Mouse (Mus musculus) liver, adult (tissue): ENCODE measurements around the gene Smco2.
A peak's percentile ranks its signal among the peaks of the same experiment; 100 is the strongest.

Experiments
- GATA4 ChIP-seq: IDR thresholded peaks from 2 replicates; pipeline ENCODE4 v1.6.1; 2014; ENCODE audit warnings: mild to moderate bottlenecking, low read length; ENCODE audit not compliant: insufficient replicate concordance

Smco2 gene

DNA sequence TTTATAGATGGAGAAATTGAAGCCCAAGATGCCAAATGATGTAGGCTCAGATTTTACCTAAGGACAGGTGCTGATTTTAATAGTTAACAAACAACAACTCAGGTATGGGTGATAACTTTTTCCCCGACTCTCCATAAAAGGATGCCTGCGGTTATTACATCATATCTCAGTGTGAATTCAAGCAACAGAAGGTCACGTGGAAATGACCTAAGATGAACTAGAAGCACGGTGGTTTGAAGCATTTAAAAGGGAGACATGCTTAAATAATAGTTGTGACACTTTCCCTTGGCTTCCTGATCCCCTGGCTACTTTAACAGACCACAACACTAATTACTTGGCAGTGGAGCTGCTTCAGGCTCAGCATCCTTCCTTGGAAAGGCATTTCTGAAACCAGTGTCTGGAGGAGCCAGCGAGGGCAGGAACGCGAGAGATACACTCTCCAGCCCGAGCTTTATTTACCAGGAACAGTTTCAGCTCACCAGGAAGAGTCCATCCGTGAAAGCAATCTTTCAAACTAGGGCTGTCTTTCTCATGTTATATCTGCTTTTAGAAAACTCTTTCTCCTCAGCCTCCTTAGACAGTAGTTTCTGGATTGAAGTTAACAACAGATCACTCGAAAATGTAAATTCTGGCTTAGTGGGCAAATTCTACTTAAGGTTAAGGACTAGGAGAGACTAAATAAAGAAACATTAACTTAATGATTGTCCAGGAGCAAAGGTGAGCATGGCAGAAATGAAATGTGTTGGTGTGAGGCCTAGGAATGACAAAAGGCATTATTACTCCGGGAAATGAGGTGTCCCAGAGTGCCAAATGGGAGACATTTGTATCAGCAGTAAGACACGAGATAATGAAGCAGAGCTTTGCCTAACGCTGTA lies 32.2 kb downstream of the Smco2 start:
- no peak for TF ChIP-seq GATA4

DNA sequence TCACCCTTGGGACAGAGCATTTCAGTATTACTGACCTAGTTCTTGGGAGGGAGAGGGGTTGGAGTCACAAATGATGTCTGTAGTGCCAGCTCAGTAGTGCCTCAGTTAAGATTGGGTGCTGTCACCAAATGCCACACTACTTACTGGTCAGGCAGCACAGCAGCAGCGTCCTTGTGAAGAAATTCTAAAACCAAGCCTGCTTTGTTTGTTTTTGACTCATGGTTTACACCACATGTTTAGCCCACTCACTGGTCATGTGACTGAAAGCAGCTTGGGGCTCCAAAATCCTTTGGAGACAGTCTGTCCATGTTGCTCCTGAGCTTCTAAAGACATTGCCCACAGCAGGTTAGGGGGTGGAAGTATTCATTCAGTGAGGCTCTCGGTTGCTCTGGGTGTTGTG lies 33.5 kb downstream of the Smco2 start:
- TF ChIP-seq GATA4: no peak

DNA sequence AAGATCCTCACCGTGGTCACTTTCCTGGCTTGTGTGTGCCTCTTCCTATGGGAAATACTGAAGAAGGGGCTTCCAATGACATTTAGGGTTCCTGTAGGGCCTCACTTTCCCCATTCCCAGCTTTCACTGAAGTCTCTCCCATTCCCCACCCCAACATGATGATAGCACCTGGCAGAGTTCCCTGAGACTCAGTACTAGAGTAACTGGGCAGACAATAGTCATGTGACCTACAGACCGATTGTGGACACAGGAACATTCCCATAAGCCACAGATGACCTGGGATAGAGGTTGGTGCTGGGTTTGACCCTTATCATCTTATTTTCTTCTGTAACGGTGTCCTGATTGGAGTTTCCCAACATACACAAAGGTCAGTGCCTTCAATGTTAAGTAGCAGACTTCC lies 34.3 kb downstream of the Smco2 start:
- TF ChIP-seq GATA4: no peak

DNA sequence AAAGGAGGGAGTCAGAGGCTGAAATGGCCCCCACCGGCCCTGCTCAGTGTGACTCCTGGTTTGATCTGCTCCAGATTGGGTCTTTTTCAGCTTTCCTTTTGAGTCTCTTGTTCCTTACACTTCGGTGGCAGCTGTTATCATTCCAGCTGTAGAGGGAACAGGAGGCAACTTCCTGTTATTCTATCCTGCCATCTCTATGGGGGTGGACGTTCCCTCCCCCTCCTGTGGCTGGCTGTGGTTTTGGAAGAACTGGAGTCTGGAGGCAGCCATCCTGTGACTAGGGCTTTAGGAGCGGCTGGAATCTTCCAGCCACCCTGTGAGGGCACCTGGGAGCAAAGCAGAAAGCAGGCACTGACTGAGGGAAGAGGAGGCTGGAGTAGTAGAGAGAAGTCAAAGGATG lies 34.9 kb downstream of the Smco2 start:
- TF ChIP-seq GATA4: no peak

DNA sequence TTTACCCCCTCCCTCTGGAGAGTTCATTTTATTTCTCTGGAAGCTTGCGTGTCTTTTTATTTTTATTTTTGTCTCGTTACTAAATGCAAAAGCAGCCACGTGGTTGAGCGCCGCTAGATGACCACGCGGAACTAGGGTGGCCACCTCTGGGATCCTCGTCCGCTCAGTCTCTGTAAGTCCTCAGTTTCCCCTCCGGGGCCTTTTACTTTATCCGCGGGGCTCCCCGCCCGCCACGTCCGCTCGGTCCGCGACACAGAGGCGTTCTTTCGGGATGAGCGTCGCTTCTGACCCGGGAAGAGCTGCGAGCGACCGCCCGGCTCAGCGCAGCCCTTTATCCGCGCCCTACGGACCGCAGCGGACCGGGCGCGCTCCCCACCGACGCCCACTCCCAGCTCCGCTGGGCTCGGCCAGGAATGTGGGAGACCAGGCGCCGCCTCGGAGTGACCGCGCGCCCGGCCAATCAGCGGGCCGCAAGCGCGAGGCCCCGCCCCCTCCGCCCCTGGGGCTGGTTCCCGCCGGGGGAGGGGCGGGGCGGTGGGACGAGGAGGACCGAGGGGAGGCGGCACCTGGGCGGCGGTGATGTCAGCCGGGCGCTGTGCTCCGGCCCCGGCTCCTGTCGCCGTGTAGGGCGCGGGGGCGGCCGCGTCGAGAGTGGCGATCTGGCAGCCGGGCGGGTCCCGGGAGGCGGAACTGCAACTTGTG lies 38.2 kb downstream of the Smco2 start, which contains the start of gene Ppfibp1:
TSS of gene Ppfibp1 (plus strand) at position 530 of the 702 bp plus-strand sequence.
- peak; percentile 18; the same call in 1 of the 2 replicates for TF ChIP-seq GATA4

DNA sequence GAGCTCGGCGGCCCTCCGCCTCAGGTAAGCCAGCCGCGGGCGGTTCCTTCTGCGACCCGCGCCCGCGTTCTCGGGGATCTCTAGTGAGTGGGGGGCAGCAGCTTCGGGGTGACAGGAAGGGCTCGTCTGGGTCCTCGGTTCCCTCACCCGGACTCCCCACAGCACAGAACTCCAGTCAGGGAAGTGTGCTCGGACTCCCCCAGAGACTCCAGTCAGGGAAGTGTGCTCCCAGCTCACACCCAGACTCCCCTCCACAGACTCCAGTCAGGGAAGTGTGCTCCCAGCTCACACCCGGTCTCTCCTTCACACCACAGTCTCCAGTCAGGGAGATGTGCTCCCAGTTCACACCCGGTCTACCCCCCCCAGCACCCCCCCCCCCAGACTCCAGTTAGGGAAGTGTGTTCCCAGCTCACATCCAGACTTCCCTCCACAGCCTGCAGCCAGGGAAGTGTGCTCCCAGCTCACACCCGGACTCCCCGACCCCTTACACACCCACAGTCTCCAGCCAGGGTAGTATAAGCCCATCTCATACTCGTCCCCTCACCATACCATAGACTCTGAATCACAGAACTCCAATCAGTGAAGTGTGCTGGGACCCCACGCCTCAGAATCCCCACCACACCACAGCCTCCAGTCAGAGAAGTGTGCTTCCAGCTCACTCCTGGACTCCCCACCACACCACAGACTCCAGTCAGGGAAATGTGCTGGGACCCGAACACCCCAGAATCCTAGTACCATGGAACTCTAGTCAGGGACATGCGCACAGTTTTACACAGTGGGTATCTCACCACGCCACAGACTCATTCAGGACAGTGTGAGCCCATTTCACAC lies 39.0 kb downstream of the Smco2 start:
- TF ChIP-seq GATA4: no peak

DNA sequence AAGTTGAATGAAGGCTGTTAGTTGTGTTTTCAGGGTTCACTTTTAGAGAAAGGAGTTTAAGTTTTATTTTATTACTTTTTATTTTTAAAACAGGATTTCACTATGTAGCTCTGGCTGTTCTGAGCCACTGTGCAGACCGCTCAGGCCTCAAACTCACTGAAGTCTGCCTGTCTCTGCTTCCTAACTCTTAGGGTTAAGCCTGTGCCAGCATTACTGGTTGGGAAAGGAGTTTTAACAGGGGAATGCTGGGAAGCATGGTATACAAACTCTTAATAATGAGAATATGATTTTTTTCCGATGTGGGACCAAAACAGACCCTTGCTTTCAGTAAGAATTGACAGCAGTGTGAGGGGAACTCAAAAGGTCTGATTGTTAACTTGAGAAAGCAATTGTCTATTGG lies 40.3 kb downstream of the Smco2 start:
- TF ChIP-seq GATA4: no peak

DNA sequence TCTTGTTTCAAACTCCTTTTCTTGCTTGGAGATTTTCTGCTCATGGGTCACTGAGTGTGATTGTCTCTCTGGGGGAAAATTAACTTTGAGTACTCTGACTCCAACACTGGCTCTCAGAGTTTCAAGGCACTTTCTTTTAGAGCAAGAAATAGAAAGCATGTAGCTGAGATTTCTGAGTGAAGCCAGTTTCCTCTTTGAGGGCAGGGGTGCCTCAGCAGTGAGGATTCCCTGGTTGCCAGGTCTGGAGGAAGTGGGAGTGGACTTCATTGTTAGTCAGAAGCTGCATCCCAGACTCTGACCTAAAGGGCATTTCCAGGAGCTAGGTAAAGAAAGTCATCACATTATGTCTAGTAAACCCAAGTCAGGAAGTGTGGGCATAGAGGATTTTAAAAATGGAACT lies 40.7 kb downstream of the Smco2 start:
- TF ChIP-seq GATA4: no peak

DNA sequence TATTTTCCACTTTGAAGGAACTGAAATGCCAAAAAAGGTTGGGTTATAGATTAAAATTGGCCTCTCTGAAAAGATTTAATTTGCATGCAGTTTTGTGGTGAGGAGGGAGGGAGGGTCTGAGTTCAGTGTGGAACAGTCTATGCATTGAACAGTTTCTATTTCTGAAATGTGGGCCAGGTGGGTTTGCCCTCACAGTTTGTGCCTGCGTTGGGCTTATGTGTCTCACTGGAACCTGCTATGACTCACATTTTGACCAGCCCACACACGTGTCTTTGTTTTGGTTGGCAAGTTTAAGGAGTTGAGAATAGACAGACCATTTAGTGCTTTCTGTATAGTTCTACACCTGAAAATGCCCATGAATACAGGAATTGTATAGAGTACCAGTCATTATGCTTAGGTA lies 44.0 kb downstream of the Smco2 start:
- no peak for TF ChIP-seq GATA4

DNA sequence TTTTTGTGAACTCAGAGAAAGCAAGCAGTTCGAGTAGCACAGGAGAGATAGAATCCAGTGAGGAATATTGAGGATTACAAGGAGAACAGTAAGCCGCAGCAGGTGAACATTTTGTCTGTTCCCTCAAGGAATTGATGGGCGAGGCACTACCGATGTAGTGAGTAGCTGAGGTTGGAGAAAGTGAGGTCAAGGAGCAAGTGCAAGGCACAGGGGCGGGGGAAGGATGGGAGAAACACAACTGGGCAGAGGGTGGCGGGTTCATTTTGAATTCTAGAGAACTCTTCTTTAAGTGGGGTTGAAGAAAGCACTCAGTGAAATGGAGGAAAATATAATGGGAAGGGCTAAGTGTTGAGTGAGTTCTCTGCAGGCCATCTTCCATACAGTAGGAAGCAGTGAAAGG lies 48.8 kb downstream of the Smco2 start:
- TF ChIP-seq GATA4: no peak

DNA sequence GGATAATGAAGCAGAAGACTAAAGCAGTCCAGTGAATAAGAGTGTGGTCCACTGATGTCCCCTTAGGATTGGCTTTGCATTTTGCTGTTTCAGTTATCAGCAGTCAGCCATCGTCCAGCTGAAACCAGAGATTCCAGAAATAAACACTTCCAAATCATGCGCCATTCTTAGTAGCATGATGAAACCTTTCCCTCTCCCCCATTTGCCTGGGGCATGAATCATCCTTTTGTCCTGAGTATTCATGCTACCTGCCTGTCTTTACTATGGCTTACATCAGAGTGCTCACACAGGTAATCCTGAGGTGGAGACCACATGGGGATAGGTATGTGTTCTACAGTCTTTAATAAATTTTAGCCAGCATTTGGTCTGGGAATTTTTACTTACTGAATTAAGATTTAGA lies 49.7 kb downstream of the Smco2 start:
- TF ChIP-seq GATA4: no peak

DNA sequence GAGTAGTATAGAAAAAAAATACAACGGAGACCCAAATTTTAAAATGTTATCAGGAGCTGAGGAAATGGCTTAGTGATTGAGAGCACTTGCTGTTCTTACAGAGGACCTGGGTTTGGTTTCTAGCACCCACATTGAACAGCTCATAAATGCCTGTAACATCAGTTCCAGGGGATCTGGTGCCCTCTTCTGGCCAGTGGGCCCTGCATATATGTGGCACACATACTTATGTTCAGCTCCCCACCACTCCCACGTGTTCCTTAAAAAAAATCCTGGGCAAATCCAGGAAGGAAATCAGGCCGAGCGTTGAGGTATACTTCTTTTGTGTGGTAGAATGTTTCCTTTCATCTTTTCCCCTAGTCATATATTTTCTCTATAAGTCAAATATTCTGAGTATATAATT lies 52.0 kb downstream of the Smco2 start:
- no peak for TF ChIP-seq GATA4

DNA sequence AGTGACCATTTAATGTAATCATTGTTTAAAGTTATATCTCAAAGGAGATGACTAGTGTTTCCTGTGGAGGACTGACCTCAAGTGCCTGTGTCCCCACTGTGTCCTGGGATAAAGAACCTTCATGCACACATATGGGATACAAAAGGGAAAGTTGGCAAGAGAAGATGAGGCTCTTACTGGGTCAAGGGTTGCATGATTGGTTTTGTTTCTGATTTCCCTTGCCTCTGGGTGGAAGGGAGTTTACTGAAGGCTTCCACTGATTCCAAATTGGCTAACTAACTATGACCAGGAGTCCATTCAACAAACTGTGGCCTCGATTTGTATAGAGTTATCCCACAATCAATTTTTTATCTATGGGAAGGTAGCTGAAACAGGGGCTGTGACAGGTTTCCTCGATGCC lies 53.7 kb downstream of the Smco2 start:
- no peak for TF ChIP-seq GATA4

DNA sequence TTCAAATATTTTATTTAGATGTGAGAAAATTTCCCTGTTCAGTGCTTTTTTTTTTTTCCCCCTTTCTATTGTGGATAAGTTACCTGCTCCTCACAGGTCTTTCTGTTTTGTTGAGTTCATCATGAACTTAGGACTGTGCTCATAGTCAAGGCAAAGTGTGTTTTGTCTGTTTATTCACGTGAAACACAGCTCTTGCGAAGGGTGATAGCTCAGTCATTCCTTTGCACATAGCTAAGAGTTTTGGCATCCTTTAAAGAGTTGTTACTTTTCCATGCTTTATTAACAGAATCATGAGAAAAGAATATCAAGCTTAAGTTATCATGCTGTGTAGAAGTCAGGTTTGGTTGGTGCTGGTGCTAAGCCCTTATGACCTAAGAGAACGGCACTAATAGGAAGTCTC lies 54.8 kb downstream of the Smco2 start:
- no peak for TF ChIP-seq GATA4

DNA sequence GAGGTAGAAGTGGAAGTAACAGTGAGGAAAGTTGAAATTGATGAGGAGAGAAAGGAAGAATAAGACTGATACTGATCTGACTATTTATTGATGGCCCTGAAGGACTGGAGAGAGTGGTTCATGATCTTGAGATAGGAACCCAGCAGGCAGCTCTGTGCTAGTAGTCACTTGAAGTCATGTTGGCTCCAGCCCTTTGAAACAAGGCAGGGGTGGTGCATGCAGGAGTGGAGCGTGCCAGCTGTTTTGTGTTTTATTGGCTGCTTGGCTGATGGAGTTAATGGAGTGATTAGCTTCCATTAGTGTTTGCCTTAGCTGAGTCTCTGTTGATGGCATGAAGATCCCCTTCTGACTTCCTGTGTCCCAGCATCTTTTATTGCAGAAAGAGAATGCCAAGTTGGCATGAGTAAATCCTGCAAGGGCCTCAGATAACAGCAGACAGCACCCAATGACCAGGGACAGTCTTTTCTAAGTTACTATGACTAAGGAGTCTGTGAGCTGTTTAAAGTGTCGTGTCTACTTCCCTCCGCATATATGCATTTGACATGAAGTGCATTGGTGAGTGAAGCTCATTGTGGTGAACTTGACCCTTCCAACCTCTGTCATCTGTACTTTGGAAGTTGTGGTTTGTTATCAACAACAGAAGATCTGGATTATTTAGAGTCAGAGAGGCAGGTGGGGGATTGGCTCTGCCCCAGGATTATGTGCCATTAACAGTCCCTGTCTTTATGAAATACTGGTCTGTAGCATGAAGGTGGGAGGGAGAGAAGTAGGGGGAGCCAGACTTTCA lies 56.3 kb downstream of the Smco2 start:
- TF ChIP-seq GATA4: no peak
